Mouse (Mus musculus): ENCODE data around the gene Gabpa.

Gabpa gene

GRCm38 (mm10) chr16:84864656-84865055 is 29.9 kb downstream of the Gabpa start:
- DNase-seq (ENCODE audit: low read depth, low spot score) = no peak

DNA sequence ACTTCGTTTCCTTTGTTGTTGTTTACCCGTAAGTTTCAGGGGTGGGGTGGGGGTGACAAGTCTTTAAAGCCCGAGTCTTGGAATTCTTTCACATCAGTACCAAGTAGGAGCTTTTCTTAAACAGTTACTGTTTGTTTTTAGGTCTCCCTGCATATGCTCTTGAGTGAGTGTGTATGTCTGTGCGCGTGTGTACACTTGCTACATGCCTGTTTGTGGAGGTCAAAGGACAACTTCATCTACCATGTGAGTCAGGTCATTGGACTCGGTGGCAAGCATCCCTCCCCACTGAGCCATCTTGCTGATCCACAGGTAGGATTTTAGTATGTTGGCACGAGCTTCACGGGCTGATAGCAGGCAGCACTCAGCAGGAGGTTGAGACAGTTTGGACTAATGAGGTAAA is 39.1 kb downstream of the Gabpa start:
- no peak for DNase-seq (ENCODE audit: low read depth, low spot score)

DNA sequence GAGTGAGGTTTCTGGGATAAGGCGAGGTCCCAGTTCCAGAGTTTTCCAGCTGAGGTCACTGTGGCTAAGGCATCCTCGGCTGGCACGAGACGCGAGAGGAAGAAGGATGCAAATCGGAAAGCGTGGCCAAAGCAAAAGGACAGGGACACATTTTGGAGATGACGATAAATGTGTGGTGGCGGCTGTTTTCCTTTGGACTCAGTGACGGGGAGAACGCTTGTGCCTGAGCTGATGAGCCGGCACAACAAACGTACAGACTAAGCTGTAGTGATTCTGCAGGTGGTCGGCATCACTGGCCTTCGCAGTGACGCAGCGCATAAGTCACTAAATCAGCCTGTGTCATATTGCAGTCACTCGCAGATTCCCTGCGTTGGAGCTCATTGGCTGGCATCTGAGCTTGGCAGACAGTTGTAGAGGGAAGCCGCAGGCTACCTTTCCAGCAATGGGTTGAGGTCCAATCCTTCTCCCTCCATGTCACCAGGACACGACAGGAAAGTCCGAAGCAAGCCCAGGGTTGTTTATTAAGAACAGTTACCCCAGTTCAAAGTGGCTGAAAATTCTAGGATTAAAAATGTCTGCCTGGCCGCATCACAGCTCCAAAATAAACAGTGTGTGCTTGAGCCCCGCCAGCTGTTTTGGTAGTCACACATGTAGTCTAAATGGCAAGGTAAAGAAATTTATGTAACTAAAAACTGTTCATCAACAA is 40.4 kb downstream of the Gabpa start:
- no peak for DNase-seq (ENCODE audit: low read depth, low spot score)

GRCm38 (mm10) chr16:84875718-84876035 is 41.0 kb downstream of the Gabpa start:
- DNase-seq (ENCODE audit: low read depth, low spot score) = peak; percentile 49

- DNase-seq (ENCODE audit: low read depth, low spot score) = no peak
Measured at GRCm38 (mm10) chr16:84876082-84876481, 41.4 kb downstream of the Gabpa start.

GRCm38 (mm10) chr16:84879146-84879545 is 44.4 kb downstream of the Gabpa start:
- DNase-seq (ENCODE audit: low read depth, low spot score) = no peak

- no peak for DNase-seq (ENCODE audit: low read depth, low spot score)
Measured at GRCm38 (mm10) chr16:84881168-84881567, 46.4 kb downstream of the Gabpa start.

GRCm38 (mm10) chr16:84881754-84882321 is 47.1 kb downstream of the Gabpa start:
- DNase-seq (ENCODE audit: low read depth, low spot score) = no peak

GRCm38 (mm10) chr16:84884572-84884971 is 49.8 kb downstream of the Gabpa start:
- no peak for DNase-seq (ENCODE audit: low read depth, low spot score)

- no peak for DNase-seq (ENCODE audit: low read depth, low spot score)
Measured at GRCm38 (mm10) chr16:84902995-84903394, 68.3 kb downstream of the Gabpa start.

GRCm38 (mm10) chr16:84911477-84912165 is 76.9 kb downstream of the Gabpa start:
- DNase-seq (ENCODE audit: low read depth, low spot score) = no peak
